Mouse (Mus musculus): ENCODE measurements around the gene Klhdc8a. TPM values are rescaled to one million over a fixed set of nuclear protein-coding genes. Genes with fewer than 3 reads are reported as not detected.

Klhdc8a gene
- total RNA-seq, 2 experiments from 2014 or later, result not detected

DNA sequence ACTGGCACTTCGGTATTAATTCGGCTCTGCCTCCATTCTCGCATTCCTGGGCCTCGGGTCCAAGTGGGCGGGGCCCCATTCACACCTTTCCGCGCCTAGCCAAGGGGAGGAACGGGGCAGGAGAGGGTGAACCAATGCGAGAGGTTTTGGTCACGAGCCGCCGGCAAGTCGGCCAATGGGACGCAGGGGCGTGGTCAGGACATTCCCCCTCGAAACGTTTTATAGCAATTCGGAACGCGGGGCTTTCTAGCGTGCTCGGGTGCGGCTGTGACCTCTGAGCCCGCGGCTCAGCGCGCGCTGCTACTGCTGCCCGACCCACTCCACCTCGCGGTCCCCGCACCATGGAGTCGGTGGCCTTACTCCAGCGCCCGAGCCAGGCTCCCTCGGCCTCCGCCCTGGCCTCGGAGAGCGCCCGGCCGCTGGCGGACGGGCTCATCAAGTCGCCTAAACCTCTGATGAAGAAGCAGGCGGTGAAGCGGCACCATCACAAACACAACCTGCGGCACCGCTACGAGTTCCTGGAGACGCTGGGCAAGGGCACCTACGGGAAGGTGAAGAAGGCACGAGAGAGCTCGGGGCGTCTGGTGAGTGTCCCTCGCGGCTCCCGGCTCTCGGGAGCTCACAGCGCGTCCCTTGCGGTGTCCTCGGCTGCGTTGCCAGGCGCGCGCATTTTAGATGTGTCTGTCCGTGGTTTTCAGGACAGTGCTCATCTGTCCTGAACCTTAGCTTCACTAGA, 17.6 kb downstream of the Klhdc8a start, which contains the start of gene Nuak2:
Gene Nuak2, plus strand, starts transcription at position 238 of the 736 bp plus-strand sequence.
- peak; percentile 68 for ATAC-seq (ENCODE audit: poor library complexity, severe bottlenecking)

DNA sequence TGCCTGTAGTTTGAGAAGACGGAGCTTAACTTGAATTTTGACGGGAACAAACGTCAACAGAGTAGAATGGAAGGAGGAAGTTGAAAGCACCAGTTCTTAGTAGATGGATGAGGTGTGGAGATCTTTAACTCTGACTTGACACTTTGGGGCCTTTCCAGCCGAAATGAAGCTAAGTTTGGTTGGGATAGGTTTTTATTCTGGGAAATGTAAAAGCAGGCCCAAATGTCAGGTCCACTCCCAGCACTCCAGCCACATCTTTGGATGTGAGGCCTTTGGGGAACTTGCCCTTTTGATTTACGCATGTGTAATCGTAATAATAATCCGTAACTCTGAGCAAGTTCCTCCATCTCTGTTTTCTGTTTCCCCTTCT, 18.2 kb downstream of the Klhdc8a start:
- peak; percentile 10; the same call in 1 of the 2 replicates for ATAC-seq (ENCODE audit: poor library complexity, severe bottlenecking)

DNA sequence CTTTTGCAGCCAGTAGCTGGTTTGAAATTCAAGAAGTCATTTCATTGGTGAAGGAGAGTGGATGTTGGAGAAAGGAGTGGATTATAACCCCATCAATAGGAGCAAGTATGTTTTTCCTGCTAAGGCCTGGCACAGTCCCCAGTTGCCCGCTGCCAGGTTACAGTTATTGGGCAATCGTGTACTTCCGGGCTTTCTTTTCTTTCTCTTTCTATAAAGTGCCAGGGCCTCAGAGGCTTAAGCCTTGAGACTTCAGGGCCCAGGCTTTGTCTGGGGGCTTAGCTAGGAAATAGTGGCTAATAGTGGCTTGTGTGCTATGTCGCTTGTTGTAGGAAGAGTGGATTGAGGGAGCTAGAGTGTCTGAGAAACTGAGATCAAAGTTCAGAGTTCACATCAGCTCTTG, 19.0 kb downstream of the Klhdc8a start:
- ATAC-seq (ENCODE audit: poor library complexity, severe bottlenecking), result peak; percentile 20; the same call in 1 of the 2 replicates

DNA sequence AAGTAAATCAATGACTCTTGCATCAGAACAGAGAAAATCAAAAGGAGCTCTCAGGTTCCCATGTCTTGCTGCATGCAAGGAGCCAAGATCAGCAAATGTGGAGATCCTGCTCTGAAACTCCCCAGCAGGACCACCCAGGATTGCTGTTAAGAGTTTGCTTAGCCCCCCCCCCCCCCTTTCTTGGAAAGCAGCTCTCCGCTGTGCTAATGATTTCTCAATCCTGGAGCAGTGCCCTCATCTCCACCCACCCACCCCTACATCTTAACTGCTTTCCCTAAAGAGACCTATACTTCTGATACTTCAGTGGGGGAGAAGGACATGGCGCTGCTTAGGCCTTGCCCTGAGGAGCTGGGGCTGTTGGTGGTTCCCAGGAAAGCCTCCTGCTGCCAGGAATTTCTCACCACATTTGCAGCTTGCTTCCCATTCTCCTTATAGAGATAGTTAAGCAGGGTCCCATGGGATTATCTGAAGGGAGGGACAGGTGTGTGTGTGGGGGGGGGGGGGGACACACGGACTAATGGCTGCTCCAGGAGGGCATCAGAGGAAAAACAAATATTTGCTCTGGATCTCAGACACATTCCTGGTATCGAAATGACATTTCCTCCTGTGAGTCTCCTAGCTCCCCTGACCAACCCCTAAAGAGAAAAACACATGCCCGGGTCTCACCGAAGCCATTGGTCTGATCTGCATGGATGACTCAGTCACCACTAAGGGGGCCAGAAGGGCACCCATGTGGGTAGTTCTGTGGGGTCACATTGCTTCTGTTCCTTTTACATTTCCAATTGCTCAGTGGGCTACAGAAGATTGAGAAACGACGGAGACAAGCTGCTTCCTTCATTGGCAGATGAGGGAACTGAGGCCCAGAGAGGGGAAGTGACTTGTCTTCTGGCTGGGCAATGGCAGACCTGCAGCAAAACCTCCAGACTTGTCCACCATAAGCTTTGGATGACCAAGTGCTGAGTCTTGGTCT, 19.8 kb downstream of the Klhdc8a start:
- ATAC-seq (ENCODE audit: poor library complexity, severe bottlenecking), result peak; percentile 44

DNA sequence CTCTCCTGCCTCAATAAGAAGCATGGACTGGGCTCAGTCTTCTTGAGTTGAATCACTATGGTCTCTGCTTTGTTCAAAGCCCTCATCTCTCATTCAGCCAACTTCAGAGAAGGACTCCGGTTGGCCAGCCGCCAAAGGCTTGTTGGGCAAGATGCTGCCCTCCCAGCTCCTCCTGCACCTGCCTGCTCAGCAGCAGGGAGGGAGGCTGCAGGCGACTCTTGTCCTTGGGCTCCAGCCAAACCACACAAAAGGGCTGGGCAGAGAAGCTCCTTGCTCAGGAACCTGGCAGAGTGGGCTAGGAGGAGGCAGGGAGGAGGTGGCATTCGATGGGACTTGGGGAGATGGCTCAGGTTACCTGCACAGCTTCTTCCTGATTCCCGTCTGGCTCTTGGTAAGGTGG, 20.8 kb downstream of the Klhdc8a start:
- 0 out of 2 replicates have a peak, but pooled peaks have one; percentile 11 for ATAC-seq (ENCODE audit: poor library complexity, severe bottlenecking)

DNA sequence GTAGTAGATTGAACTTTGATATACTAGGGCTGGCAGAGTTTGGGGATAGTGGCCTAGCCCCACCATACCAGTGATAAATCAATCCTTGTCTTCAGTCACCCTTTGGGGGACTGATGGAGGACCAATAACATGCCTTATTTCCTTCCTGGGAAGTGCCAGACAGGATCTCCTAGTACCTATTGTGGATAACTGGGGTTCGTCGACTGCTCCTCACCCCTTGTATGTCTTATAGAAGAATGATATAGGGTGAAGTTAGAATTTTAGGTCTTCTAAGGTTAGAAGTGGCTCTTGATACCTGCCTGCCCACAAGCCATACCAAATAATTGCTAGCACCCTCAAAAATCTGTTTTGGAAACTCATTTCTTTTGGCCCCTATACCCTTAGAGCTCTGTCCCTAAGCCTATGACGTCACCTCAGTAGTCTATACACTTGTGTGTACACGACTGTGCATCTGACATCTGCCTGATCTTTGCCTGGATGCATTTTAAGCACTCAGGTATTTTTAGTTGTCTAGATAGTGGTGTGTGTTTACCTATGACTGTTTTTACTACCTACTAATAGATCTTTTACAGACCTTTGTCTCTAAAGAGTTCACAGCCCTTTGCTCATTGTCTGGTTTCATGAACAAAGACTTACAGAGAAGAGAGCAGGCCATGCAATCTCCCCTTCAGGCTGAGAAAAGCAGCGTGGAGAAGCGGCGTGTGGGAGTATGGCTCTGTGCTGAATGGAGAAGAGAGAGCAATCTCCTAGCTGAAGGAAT, 23.6 kb downstream of the Klhdc8a start:
- ATAC-seq (ENCODE audit: poor library complexity, severe bottlenecking), result no peak

DNA sequence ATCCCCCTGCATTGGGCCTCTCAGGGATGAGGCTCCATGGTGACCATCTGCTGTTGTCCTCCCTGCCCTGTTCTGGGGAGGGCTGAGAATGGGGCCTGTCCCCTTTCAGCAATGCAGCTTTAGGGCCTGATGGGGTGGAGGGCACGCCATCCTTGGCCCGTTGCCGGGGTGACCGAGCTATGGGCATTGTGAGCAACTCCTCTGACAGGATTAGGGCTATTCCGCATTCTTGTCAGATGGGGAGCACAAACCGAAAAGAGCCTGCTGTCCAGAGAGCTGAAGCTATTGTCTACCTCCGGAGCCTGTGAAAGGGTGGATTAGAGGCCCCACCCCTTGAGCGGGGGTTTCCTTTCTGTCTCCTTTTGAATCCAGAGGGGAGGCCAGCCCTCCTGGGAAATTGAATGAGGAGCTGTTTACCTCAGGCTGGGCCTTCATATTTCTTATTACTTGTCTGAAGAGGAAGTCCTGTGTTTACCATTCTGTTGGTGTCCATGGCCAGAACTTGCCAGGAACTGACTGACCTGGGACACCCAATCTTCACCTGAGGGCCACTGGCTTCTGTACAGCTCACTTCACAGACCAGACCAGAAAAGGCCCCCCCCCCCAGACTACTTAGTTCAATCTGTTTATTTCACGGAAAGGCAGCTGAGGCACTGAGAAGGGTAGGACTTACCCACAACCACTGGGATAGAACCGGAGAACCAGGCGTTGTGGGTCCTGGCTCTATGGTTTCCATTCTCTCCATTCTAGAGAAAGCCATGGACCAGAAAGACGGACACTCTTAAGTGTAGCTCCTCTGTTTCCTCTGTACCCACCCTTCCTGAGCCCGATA, 24.5 kb downstream of the Klhdc8a start:
- no peak for ATAC-seq (ENCODE audit: poor library complexity, severe bottlenecking)

DNA sequence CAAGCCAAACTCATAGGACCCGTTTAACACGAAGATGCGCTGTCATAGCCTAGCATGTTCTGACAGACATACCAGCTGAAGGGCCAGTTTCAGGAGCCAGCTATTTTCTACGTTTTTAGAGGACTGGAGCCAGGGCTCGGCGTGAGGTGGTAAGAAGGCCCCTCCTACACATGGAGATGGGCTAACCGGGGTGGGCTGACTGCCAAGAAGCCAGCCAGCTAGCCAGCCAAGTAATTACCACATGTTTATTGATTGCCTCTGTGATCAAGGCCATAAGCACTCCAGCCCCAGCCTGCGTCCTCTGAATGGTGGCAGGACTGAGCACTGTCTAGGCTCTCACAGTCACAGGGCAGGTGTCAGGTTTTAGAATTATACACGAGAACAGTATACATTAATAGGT, 28.4 kb downstream of the Klhdc8a start:
- no peak for ATAC-seq (ENCODE audit: poor library complexity, severe bottlenecking)

DNA sequence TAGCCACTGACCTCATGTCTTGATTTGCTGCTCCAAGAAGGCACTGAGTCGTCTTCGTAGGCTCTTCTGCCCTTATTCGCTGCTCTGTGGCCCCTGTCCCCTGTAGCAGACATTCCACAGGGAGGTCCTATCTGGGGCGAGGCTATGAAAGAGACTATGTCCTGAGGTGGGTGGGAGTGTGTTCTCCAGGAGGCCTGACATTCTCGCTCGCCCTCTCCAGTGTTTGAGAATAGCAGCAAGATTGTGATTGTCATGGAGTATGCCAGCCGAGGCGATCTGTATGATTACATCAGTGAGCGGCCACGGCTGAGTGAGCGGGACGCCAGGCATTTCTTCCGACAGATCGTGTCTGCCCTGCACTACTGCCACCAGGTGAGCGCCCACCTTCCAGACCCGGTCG, 29.1 kb downstream of the Klhdc8a start:
- ATAC-seq (ENCODE audit: poor library complexity, severe bottlenecking), result no peak

DNA sequence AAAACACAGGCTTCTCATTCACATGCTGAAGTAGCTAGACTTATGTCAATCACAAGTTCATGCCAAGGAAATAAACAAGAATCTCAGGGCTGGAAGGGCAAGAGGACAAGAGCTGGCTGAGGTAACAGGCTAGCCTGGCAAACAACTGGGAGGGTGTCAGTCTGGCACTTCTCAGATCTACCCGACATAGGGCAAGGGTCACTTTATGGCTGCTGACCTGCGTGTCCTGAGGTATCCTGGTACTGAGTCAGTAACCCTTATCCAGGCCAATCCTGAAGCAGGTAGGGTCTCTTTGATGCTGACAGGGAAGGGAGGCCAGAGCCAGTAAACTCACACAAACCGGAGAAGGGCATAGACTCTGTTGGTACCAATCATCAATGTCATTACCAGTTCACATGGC, 30.1 kb downstream of the Klhdc8a start:
- ATAC-seq (ENCODE audit: poor library complexity, severe bottlenecking), result no peak

DNA sequence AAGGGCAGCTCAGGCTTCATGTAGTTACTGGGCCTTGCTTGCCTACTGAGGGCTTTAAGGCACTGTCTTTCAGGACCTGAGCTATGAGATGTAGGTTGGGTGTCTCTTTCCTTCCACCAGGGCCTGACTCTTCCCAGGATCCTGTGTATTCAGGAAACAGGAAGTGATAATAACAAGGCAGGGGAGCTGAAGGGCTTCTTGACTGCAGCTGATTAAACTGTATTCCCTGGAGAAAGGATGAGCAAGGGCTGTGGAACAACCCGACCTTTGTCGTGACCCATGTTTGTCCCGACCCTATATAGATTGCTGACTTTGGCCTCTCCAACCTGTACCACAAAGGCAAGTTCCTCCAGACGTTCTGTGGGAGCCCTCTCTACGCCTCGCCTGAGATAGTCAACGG, 31.2 kb downstream of the Klhdc8a start:
- ATAC-seq (ENCODE audit: poor library complexity, severe bottlenecking), result no peak

DNA sequence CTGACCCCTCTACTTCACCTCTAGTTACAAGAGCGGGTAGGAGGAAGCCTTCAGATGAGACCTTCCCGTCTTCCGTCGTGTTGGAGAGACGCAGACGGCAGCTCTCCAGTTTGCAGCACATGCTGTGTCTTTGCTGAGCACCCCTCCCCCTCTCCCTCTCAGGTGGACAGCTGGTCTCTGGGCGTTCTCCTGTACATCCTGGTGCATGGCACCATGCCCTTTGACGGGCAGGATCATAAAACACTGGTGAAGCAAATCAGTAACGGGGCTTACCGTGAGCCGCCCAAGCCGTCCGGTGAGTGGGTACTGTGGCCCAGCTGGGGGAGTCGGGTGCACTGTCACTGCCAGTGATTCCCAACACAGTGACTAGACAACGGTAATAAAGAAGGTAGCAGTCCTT, 32.0 kb downstream of the Klhdc8a start:
- no peak for ATAC-seq (ENCODE audit: poor library complexity, severe bottlenecking)

DNA sequence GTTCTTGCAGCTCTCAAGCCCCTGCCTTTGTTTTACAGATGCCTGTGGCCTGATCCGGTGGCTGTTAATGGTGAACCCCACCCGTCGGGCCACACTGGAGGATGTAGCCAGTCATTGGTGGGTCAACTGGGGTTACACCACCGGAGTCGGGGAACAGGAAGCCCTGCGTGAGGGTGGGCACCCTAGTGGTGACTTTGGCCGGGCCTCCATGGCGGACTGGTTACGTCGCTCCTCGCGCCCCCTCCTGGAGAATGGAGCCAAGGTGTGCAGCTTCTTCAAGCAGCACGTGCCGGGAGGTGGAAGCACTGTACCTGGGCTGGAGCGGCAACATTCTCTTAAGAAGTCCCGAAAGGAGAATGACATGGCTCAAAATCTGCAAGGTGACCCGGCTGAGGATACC, 32.9 kb downstream of the Klhdc8a start:
- no peak for ATAC-seq (ENCODE audit: poor library complexity, severe bottlenecking)

DNA sequence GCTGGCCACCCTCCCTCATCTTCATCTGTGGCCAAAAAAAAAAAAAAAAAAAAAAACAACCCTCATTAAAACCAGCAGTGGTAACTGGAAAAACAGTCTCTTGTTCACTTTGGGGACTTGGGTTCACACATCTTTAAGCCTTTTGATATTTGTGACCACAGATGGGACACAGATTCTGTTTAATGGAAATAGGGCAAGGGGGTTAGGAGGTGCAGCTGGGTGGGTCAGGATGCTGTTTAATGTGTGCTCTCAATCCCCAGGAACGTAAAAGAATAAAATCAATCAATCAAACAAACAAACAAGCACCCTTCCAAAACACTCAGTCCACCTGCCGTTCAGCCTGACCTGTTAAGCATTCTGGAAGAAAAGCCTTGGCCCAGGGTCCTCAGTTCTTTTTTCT, 34.8 kb downstream of the Klhdc8a start:
- ATAC-seq (ENCODE audit: poor library complexity, severe bottlenecking), result no peak

DNA sequence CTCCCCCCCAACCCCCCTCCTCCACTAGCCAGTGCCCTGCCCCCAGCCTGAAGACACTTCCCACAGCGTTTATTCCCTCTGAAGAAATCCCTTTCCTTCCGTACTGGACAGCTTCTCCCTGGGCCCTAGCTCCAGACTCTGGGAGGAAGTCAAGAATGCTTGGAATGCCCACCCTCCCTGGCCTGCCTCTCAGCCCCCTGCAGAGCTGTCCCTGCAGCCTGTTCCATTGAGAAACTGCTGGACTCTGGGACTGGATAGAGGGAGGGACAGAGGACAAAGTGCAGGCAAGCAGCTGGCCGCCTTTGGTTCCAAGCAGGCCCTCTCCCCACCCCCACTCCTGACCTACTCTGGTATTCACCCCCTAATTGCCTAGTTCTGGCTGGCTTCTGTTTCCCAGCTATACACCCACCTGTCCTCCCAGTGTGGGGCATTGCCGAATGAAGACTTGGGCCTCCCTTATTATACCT, 35.3 kb downstream of the Klhdc8a start:
- ATAC-seq (ENCODE audit: poor library complexity, severe bottlenecking), result no peak

DNA sequence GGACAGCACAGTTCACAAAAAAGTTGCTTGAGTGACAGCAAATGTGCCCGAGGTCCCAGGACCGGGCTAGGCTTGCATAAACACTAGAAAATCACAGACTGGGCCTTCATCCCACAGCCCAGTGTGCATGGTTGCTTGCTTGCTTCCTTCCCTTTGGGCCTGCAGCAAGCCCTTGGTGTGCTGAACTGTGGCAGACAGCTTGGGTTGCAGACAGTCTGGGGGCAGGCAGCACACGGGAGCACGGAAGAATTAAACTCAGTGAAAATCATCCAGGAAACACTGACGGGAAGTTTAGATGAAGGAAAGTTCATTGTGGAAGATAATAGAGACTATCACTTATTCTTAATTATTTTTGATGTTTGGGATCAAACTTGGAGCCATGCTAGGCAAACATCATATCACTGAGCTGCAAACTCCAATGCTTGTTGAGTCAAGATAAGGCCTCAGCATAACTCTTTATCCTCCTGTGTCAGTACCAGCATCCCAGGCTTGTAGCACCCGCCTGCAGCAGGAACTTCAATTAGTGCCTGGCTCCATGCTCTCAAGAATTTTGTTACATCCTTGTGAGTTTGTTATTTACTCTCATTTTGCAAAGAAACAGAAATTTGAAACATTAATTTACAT, 35.9 kb downstream of the Klhdc8a start:
- ATAC-seq (ENCODE audit: poor library complexity, severe bottlenecking), result no peak

DNA sequence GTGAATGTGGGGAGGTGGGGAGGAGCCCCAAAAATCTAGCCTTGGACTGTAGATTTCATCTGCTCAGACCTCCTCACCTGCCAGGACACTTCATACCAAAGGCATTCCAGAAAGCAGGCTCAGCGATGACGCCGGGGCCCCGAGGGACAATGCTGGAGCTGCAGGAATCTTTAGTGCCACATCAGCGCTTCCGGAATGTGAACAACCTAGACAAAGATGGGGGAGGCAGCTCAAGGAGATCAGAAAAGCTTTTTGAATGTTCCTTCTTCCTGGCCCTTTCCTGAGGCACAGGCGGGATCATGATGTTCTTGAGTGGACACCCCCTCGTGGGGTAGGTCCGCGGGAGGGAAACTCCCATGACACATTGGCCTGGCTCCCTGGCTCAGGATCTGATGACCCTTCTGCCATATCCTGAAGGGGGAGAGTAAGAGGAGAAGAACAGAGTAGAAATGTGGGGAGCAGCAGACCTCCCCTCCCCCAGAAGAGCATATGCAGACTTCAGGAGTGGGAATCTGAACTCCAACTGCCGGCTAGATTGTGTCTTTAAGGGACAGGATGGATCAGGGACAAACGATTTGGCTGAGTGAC, 37.0 kb downstream of the Klhdc8a start:
- ATAC-seq (ENCODE audit: poor library complexity, severe bottlenecking), result no peak

DNA sequence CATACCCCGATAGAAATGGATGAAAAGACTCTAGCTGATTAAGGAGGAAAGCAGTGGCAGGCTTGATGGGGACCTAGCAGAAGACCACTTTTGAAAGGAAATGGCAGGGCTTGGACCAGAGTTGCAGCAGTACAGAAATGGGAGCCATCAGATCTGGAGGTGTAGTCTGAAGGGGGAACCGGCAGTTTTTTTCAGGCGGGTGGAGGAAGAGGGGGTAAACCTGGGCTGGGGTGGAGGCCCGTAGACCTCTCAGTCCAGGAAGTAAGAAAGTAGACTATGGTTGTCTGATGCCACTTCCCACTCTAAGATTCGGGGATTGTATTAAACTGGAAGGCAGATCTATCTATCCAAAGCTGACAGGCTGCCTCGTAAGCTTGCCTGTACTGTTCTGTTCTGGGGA, 38.5 kb downstream of the Klhdc8a start:
- no peak for ATAC-seq (ENCODE audit: poor library complexity, severe bottlenecking)

DNA sequence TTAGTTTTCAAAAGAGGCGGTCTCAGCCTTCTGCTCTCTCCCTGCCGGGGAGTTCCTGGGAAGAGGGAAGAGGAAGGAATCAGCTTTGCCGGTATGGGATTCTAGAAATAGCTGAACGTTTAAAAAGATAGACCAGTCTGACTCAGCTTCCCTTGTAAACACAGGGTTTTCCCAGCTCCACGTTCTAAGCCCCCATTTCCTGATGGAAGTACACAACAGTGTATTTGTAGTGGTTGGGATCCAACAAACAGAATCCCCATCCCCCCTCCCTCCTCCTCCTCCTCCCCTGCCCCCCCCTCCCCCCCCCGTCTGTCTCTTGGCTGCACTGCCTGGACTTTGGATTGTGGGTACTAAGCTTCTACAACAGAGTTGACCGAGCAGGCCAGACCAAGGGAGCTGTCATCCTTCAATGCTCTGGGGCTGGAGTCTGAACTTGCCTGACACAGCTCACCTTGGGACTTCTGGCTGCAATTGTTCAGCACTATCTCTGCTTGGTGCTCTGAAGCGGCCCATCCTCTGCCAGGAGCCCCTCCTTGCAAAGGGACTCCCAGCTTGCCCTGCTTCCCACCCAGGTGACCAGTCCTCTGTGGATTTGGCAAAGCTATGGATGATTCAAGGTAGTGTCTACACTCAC, 39.7 kb downstream of the Klhdc8a start:
- ATAC-seq (ENCODE audit: poor library complexity, severe bottlenecking), result no peak

All from megakaryocyte, adult 5-6 weeks (primary cell).